Mouse (Mus musculus): ENCODE results near the gene Mafb. TPM values are rescaled to one million over a fixed set of nuclear protein-coding genes. Genes with fewer than 3 reads are reported as not detected.
A peak's percentile ranks its signal among the peaks of the same experiment; 100 is the strongest.

The Mafb gene
- polyA plus RNA-seq, 1 experiment from 2014 or later, result 31.5 TPM

DNA sequence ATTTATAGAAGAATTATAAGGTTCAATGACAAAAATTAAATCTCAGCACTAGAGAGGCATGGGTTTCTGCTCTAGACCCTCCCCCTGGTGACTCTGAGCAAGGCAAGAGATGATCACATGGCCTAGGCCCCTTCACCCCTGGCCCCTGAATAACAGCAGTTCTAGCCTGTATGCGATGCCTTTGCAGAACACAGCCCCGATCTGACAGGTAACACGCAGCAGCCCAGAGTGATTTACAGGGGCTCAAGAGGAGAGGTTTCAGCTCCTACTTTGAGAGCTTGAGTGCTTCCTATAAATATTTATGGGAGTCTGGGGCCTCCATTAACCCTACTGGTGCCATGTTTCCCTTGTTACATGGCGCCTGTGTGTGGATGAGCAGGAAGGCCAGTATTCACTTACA lies 9.4 kb downstream of the Mafb start:
- Histone ChIP-seq H3K27ac (no peak overlapping the region), H3K36me3 (ENCODE audit: insufficient read depth, low read length) (no peaks in the 10 kb centered on the region), H3K4me3 (replicated peaks; ENCODE audit: low read depth, low read length) (no peak overlapping the region), H3K9me3 (replicated peaks; ENCODE audit: low read length) (no peaks in the 10 kb centered on the region), H3K27me3 (ENCODE audit: insufficient read depth, low read length) (peaks cover 33% of the 10 kb centered on the region), H3K4me1 (replicated peaks; ENCODE audit: insufficient read depth, low read length) (no peaks in the 10 kb centered on the region), H3K4me2 (ENCODE audit: low read length) (no peak overlapping the region), H3K9ac (ENCODE audit: low read depth, low read length) (no peak overlapping the region)
- no peak for TF ChIP-seq CTCF (IDR thresholded peaks at IDR 0.05; ENCODE audit: low read depth)
- ATAC-seq (replicated peaks; ENCODE audit: low FRiP score, low read depth) (no peak), DNase-seq (ENCODE audit: low spot score) (no peak)
- WGBS, result 31% methylated on average over 4 of the region's 4 CpGs

- 60% methylated on average over 5 of the region's 5 CpGs for WGBS
- H3K27me3 ChIP-seq (ENCODE audit: insufficient read depth, low read length), result peaks cover 23% of the 10 kb centered on the region
- no peak for ATAC-seq (replicated peaks; ENCODE audit: low FRiP score, low read depth)
- no peak overlapping the region for H3K27ac ChIP-seq
- DNase-seq (ENCODE audit: low spot score), result no peak
- H3K9ac ChIP-seq (ENCODE audit: low read depth, low read length), result no peak overlapping the region
- peak; percentile 62 for TF ChIP-seq CTCF (IDR thresholded peaks at IDR 0.05; ENCODE audit: low read depth)
- no peak overlapping the region for H3K4me2 ChIP-seq (ENCODE audit: low read length)
- H3K4me3 ChIP-seq (replicated peaks; ENCODE audit: low read depth, low read length), result no peak overlapping the region
- no peaks in the 10 kb centered on the region for H3K9me3 ChIP-seq (replicated peaks; ENCODE audit: low read length)
- no peaks in the 10 kb centered on the region for H3K36me3 ChIP-seq (ENCODE audit: insufficient read depth, low read length)
- H3K4me1 ChIP-seq (replicated peaks; ENCODE audit: insufficient read depth, low read length), result no peaks in the 10 kb centered on the region
Measured at GRCm38 (mm10) chr2:160356132-160356531, 10.7 kb downstream of the Mafb start.

DNA sequence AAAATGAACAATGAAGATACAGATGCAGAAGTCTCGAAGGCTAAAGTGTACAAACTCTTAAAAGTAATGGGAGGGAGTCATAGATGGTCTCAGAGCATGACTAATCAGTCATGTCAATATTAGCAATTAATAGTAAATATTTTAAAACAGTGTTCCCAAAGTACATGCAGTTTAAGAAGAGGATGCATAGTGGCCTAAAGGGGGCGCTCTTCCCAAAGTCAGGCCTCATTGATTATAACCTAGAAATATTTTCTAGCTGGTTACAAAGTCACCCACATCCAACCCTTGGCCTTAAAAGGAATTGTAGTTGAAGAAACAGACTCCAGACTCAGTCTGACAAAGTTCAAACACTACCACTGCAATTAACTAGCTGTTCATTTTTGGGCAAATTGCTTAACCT lies 12.5 kb downstream of the Mafb start:
- H3K9ac ChIP-seq (ENCODE audit: low read depth, low read length), result no peak overlapping the region
- H3K9me3 ChIP-seq (replicated peaks; ENCODE audit: low read length), result no peaks in the 10 kb centered on the region
- H3K27ac ChIP-seq, result no peak overlapping the region
- no peak for DNase-seq (ENCODE audit: low spot score)
- whole genome bisulfite sequencing, result 73% methylated on average over 2 of the region's 2 CpGs
- peak; percentile 34 for TF ChIP-seq CTCF (IDR thresholded peaks at IDR 0.05; ENCODE audit: low read depth)
- peaks cover 7% of the 10 kb centered on the region for H3K27me3 ChIP-seq (ENCODE audit: insufficient read depth, low read length)
- H3K4me2 ChIP-seq (ENCODE audit: low read length), result no peak overlapping the region
- no peaks in the 10 kb centered on the region for H3K36me3 ChIP-seq (ENCODE audit: insufficient read depth, low read length)
- H3K4me3 ChIP-seq (replicated peaks; ENCODE audit: low read depth, low read length), result no peak overlapping the region
- no peak for ATAC-seq (replicated peaks; ENCODE audit: low FRiP score, low read depth)
- no peaks in the 10 kb centered on the region for H3K4me1 ChIP-seq (replicated peaks; ENCODE audit: insufficient read depth, low read length)

DNA sequence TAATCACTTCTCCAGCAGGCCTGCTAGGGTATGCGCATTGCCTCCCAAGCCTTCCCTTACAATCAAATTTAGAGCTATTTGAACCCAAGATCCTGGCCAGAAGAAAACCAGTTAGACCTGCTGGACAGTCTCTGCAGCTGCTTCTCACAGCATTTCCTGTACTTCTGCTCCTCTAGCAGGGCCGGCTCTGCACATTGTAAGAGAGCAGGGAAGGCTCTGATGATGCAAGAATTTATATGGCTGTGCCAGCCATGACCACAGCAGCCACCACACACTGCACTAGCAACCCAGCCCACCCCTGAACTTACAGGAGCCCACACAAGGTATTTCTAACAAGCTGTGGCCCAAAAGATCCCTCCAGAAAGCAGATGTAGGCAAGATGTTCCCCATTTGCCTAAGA lies 13.3 kb downstream of the Mafb start:
- 45% methylated on average over 2 of the region's 2 CpGs for WGBS

DNA sequence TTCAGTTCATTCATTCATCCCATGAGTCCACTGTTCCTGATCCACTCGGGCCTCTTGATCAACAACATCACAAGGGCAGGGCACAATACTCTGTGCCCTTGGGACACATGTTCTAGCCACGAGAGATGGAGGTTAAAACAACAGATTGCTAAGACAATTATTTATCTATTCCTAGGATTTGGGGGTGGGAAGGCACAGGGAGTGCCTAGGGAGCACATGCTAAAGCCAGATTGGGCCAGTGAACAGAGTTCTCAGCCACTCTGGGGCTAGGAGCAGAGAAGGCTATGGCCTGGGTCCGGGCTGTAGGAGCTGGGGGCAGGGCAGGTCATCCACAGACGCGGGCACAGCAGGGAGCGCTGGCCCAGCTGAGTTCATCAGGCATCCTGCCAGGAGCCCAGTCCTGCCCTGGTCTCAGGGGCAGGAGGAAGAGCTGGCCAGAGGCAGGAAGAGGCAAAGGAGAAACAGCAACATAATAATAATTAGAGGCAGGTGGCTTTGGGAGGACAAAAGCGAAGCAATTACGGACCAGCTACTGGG lies 15.8 kb downstream of the Mafb start:
- DNase-seq (ENCODE audit: low spot score) (no peak), ATAC-seq (replicated peaks; ENCODE audit: low FRiP score, low read depth) (no peak)
- Histone ChIP-seq H3K36me3 (ENCODE audit: insufficient read depth, low read length) (no peaks in the 10 kb centered on the region), H3K9me3 (replicated peaks; ENCODE audit: low read length) (no peaks in the 10 kb centered on the region), H3K9ac (ENCODE audit: low read depth, low read length) (no peak overlapping the region), H3K27ac (no peak overlapping the region), H3K4me3 (replicated peaks; ENCODE audit: low read depth, low read length) (no peak overlapping the region), H3K4me1 (replicated peaks; ENCODE audit: insufficient read depth, low read length) (peaks cover 4% of the 10 kb centered on the region; the same call in 1 of the 2 replicates), H3K27me3 (ENCODE audit: insufficient read depth, low read length) (no peaks in the 10 kb centered on the region), H3K4me2 (ENCODE audit: low read length) (no peak overlapping the region)
- WGBS, result 38% methylated on average over 8 of the region's 8 CpGs
- TF ChIP-seq CTCF (IDR thresholded peaks at IDR 0.05; ENCODE audit: low read depth), result no peak

More for the DNA sequence above, 13.3 kb downstream of the Mafb start:
- 0 out of 2 replicates have a peak, but pooled peaks cover 3% of the 10 kb centered on the region for H3K27me3 ChIP-seq (ENCODE audit: insufficient read depth, low read length)
- ATAC-seq (replicated peaks; ENCODE audit: low FRiP score, low read depth) (no peak), DNase-seq (ENCODE audit: low spot score) (no peak)
- H3K27ac ChIP-seq, result no peak overlapping the region
- no peak overlapping the region for H3K9ac ChIP-seq (ENCODE audit: low read depth, low read length)
- H3K4me3 ChIP-seq (replicated peaks; ENCODE audit: low read depth, low read length), result no peak overlapping the region
- H3K4me1 ChIP-seq (replicated peaks; ENCODE audit: insufficient read depth, low read length), result peaks cover 4% of the 10 kb centered on the region; the same call in 1 of the 2 replicates
- TF ChIP-seq CTCF (IDR thresholded peaks at IDR 0.05; ENCODE audit: low read depth), result no peak
- no peaks in the 10 kb centered on the region for H3K9me3 ChIP-seq (replicated peaks; ENCODE audit: low read length)
- H3K4me2 ChIP-seq (ENCODE audit: low read length), result no peak overlapping the region
- no peaks in the 10 kb centered on the region for H3K36me3 ChIP-seq (ENCODE audit: insufficient read depth, low read length)

DNA sequence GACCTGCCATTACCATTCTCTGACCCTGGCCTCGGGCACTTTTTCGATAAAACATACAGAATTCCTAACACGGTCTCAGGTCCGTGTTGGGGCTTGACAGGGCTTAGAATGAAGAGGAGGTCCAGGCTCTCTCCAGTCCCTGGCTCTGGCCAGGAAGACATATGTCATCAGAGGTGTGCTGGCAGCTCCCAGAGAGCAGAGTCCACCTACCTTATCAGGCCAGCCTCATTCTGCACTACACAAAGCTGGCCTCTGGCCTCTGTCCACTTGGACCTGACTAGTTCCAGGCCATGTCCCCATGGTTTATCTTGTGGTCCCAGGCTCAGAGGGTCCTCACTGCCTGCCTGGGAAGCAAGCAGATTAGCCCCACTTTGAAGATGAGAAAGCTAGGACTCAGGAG lies 17.3 kb downstream of the Mafb start:
- no peak for TF ChIP-seq CTCF (IDR thresholded peaks at IDR 0.05; ENCODE audit: low read depth)
- no peaks in the 10 kb centered on the region for H3K9me3 ChIP-seq (replicated peaks; ENCODE audit: low read length)
- DNase-seq (ENCODE audit: low spot score) (no peak), ATAC-seq (replicated peaks; ENCODE audit: low FRiP score, low read depth) (no peak)
- H3K4me1 ChIP-seq (replicated peaks; ENCODE audit: insufficient read depth, low read length), result peaks cover 4% of the 10 kb centered on the region; the same call in 1 of the 2 replicates
- H3K27me3 ChIP-seq (ENCODE audit: insufficient read depth, low read length), result no peaks in the 10 kb centered on the region
- H3K27ac ChIP-seq, result no peak overlapping the region
- no peak overlapping the region for H3K9ac ChIP-seq (ENCODE audit: low read depth, low read length)
- H3K4me2 ChIP-seq (ENCODE audit: low read length), result no peak overlapping the region
- no peak overlapping the region for H3K4me3 ChIP-seq (replicated peaks; ENCODE audit: low read depth, low read length)
- WGBS, result 47% methylated on average over 4 of the region's 4 CpGs
- H3K36me3 ChIP-seq (ENCODE audit: insufficient read depth, low read length), result no peaks in the 10 kb centered on the region

DNA sequence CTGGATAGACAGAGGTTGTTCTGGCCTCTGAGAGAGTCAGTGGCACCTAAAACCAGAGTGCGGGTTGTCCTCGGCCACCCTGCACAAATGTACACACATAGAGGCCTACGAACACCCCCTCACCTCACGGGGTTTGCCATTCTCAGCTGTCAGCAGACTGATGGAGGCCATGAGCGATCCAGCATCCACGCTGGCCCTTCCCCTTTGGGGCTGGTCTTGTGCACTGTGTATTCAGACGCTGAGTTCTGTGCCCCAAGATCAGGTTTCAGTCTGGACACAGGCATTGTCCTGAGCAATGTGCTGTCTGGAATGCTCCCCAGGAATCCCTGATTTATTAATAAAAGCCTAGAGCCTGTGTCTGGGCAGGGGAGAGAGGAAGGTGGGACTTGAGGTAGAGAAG lies 18.1 kb downstream of the Mafb start:
- no peak overlapping the region for H3K9ac ChIP-seq (ENCODE audit: low read depth, low read length)
- H3K36me3 ChIP-seq (ENCODE audit: insufficient read depth, low read length), result no peaks in the 10 kb centered on the region
- 44% methylated on average over 7 of the region's 7 CpGs for WGBS
- DNase-seq (ENCODE audit: low spot score) (no peak), ATAC-seq (replicated peaks; ENCODE audit: low FRiP score, low read depth) (no peak)
- peaks cover 4% of the 10 kb centered on the region; the same call in 1 of the 2 replicates for H3K4me1 ChIP-seq (replicated peaks; ENCODE audit: insufficient read depth, low read length)
- H3K27ac ChIP-seq, result no peak overlapping the region
- H3K4me2 ChIP-seq (ENCODE audit: low read length), result no peak overlapping the region
- no peak for TF ChIP-seq CTCF (IDR thresholded peaks at IDR 0.05; ENCODE audit: low read depth)
- H3K4me3 ChIP-seq (replicated peaks; ENCODE audit: low read depth, low read length), result no peak overlapping the region
- no peaks in the 10 kb centered on the region for H3K27me3 ChIP-seq (ENCODE audit: insufficient read depth, low read length)
- no peaks in the 10 kb centered on the region for H3K9me3 ChIP-seq (replicated peaks; ENCODE audit: low read length)
